Mouse (Mus musculus): ENCODE results near the gene Hrc.
"Not testable (repeated sequence)": the region's sequence is repeated elsewhere in the genome, so short reads cannot be mapped to it uniquely, and the experiment has no call there.

The Hrc gene

GRCm38 (mm10) chr7:45334605-45335004, 485 bp upstream of the Hrc start:
- no peak for DNase-seq

DNA sequence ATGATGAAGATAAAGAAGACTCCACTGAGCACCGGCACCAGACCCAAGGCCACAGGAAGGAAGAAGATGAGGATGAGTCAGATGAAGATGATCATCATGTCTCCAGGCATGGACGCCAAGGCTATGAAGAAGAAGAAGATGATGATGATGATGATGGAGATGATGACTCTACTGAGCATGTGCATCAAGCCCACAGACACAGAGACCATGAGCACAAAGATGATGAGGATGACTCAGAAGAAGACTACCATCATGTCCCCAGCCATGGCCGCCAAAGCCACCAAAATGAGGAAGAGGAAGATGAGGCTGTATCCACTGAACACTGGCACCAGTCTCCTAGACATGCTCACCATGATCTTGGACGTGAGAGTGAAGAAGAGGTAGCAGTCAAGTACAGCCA, 1.2 kb downstream of the Hrc start:
- no peak for DNase-seq

GRCm38 (mm10) chr7:45337469-45337868, 2.4 kb downstream of the Hrc start:
- DNase-seq = no peak

DNA sequence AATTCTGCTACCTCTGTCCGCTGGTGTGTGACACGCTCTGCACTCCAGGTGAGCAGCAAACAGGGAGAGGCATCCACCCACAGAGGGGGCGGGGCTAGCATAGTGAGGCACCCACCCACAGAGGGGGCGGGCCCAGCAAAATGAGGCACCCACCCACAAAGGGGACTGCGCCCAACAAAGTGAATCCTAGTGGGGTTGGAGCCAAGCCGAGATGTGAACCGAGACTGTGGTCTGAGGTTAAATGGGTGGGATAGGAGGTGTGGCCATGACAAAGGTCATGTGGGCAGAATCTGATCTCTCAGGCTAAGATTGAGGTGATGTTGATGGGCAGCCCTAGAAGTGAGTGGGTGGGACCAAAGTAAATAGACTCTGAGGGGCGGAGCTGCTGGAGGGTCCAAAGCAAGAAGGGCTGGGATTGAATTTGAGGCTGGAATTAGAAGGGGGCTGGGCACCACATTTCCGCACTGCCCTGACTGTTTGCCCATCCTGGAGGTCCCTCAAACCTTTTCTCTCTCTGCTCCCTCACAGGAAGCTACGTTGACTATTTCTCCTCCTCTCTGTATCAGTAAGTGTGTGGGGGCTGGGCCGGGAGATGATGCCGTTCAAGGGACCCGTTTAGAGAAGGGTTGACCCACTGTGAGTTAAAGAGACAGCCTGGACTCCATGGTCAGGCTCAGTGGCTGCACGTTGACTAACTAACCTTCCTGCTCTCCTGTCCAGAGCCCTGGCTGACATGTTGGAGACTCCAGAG, 3.2 kb downstream of the Hrc start:
- peak; percentile 59 for DNase-seq

GRCm38 (mm10) chr7:45339410-45340065, 4.4 kb downstream of the Hrc start:
- DNase-seq = no peak

DNA sequence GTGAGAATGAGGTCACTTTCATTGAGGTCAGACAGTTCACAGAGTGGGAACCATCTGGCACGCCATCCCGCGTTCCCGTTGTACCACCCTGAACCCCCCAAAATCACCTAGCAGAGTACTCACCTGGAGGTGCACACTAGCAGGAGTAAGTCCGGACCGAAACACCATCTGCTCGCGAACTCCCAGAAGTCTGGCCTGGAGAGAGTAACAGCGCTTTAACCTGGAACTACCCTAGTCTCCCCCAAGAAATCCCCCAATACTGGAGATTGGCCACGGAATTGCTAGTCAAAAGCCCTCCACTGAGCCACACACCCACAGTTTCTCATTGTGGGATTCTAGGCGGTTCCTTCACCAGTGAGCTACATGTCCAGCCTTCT, 5.0 kb downstream of the Hrc start:
- no peak for DNase-seq

DNA sequence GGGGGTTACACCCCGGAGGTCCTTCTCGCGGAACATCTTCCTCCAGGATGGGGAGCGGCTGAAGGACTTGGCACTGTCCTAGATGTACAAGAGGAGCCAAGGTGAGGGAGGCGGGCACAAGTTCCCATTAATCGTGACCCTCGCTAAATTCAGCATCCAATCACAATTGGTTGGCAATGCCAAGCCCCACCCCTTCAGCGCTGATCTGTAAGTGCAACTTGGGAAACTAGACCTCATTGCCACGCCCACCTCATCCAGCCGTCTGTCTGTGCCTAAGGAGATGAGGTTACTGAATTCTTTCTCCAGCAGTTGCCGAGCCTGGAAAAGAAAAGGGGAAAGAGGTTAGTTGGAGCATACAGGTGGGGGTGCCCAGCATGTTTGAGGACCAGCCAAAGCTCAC, 5.6 kb downstream of the Hrc start:
- no peak for DNase-seq

GRCm38 (mm10) chr7:45341303-45341702, 6.2 kb downstream of the Hrc start:
- DNase-seq = peak; percentile 86

DNA sequence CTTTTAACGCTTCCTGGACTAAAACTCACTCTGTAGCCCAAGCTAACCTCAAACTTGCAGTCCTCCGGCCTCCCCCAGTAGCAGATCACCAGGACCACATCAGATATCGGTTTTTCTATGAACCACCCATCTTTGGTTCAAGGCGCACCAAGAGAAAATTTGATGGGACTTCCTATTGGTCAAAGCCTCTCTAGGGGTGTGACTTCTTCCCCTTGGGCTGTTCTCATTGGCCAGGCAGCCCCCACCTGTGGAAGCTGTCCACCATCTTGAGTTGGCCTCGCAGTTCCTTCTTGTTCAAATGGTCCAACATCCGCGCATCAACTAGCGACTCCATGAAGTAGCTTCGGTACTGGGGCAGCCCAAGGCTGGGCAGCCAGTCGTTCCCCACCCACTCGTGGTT, 7.0 kb downstream of the Hrc start:
- no peak for DNase-seq

DNA sequence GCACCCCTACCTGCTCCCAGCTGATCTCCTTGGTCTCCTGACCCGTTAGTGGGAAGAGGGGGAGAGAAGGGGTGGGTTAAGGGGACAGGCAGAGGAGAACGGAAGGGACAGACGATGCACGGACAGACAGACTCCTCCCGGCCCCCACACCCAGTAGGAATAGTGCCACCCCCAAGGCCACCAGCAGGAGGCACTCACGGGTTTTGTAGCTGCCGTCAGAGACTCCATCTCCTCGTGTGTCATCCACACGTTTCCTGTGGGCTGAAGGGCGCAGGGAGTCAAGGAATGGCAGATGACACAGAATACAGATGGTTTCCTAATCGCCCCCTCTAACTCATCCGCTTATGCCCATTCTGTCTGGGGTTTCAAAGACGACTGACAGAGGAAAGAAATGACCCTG, 8.5 kb downstream of the Hrc start:
- DNase-seq = no peak

- no peak for DNase-seq
Observed at GRCm38 (mm10) chr7:45346905-45347304, 11.8 kb downstream of the Hrc start.

DNA sequence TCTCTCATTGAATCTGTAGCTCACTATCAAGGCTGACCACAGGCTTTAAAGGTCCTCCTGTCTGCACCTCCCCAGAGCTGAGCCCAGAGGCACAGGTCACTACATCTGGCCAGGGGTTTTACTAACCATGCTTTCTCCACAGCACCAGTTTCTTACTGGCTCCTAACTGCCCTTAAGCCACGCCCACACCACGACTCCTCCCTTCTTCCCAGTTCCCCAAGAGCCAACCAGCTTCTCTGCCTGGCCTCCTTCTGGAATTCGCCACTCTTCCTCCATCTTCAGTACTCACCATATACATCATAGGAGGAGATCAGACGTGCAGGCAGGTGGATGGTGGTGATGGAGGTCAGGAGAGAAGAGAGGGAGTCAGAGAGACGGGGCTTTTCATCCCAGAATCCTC, 18.0 kb downstream of the Hrc start:
- DNase-seq = no peak

GRCm38 (mm10) chr7:45355318-45356020, 20.4 kb downstream of the Hrc start:
- no peak for DNase-seq

GRCm38 (mm10) chr7:45356087-45356486, 21.0 kb downstream of the Hrc start:
- no peak for DNase-seq

DNA sequence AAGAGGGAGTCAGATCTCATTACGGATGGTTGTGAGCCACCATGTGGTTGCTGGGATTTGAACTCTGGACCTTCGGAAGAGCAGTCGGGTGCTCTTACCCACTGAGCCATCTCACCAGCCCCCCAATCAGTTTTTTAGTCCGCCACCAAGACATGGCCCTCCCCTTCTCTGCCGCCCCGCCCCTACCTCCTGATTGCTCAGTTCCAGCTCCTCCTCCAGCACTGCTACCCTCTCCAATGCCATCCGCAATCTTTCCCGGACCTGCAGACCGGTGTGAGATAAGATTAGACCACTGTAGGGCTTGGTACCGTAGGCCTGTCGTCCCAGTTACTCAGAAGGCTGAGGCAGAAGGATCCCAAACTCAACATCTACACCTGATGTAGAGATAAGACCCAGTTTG, 24.0 kb downstream of the Hrc start:
- DNase-seq = not testable (repeated sequence)

GRCm38 (mm10) chr7:45360404-45361125, 25.5 kb downstream of the Hrc start:
- no peak for DNase-seq

DNA sequence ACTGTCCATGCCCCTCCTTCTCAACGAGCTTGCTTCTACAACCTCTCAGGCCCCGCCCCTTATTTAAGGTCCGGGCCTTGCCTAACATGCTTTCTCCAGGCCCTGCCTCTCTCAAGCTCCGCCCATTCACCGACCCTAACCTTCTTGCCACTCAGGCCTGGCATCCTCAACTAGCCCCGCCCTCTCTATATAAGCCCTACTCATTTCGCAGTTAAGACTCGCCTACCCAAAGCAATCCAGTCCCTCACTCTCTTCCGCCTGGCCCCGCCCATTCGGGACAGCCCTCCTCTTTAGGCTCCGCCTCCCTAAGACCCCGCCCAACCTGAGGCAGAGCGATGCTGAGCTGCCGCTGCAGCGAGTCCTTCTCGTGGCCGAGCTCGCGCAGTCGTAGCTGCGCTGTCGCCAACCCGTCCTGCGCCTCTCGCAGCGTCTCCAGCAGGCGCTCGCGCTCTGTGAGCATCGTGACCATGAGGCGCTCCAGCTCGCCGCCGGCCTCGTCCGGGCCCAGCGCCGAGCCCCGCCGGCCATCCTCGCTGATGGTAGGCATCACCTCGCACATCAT, 26.2 kb downstream of the Hrc start:
- peak; percentile 90 for DNase-seq

DNA sequence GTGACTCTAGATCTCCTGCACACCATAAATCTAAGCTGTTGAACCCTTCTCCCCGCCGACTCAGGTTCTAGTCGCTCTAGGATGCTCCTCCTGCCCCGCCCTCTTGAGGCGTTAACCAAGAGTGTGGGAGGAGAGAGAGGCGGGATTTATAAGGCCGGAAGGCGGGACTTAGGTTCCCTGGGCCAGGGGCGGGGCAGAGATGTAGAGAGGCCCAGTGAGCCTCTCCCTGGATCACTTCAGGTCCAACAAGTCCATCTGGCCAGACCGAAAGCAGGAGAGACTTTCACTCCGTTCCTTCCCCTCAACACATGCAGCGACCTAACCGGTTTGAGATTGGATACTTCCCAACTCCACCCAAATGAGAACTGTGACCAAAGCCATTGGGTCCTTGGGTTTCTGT, 27.7 kb downstream of the Hrc start:
- DNase-seq = no peak

DNA sequence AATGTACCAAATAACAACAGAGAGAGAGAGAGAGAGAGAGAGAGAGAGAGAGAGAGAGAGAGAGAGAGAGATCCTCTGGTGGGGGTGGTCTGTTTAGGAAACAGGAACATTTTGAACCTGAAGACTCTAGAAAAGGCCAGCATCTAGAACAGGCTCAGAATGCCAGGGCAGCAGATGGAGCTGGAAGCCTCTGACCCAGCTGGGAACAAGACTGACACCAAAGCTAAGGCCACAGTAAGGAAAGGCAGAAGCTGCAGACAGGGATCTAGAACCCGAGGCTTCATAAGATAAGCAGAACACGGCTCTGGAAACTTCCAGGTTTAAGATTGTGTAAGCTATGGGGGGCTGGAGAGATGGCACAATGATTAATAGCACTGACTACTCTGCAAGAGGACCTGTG, 28.9 kb downstream of the Hrc start:
- no peak for DNase-seq

DNA sequence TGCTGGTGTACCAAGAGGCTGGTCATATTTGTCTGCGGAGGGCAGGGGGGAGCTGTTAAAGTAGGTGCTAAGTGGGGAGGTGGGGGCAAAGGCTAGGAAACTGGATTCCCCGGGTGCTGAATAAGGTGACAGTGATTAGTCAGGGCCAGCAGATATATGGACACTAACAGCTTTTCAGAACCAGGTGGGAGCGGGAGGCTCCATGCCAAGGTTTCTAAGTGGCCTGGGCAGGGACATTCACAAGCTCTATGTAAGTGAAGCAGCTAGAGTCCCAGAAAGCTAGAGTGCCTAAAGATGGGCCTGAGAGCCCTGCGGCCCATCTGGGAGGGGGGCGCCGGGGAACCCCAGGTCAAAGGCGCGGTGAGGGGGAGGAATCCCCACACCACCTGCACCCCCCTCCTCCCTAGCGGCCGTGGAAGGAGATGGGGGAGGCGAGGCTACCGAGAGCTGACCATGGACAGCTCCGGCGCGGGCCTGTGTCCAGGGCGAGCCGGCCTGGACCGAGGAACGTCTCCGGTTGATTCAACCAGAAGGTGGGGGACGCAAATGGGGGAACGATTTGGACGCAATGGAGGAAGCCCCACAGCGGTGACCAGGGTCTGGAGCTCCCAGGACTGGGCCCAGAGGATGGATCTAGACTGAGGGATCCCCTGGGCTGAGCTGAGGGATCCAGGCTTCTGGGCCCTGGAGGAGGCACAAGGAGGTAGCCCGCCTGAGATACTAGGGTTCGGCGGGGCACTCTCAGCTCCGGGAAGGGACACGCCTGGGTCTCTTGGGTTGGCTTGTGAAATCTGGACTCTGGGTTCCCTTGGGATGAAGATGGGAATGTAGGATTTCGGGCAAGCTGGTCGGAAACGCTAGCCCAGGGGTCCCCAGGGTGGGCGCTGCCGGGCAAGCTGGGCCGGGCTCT, 30.9 kb downstream of the Hrc start:
- DNase-seq = no peak

GRCm38 (mm10) chr7:45366652-45367019, 31.5 kb downstream of the Hrc start, which contains the start of gene Ppfia3:
Gene Ppfia3, minus strand, starts transcription at chr7:45367019.
- DNase-seq = no peak

All from layer of hippocampus, adult 9-11 months (tissue).